Mouse (Mus musculus) intestine, embryonic 16.5 days (tissue): ENCODE data around the gene Abcb8. TPM values are rescaled to one million over a fixed set of nuclear protein-coding genes. Genes with fewer than 3 reads are reported as not detected.

Experiments used
- ATAC-seq: fragments of 200-750 bp; cut with Nextera tagmentation; 2 replicates; pipeline ENCODE4 v1.8.0; 2017; ENCODE audit warnings: moderate TSS enrichment, moderate library complexity
- H3K27ac ChIP-seq: fragments of 300-500 bp; sonication (generic); 2 replicates; pipeline ENCODE4 v1.5.1; 2014; ENCODE audit warnings: mild to moderate bottlenecking, low read length
- H3K27me3 ChIP-seq: fragments of 300-500 bp; sonication (generic); replicated peaks from 2 replicates; pipeline ENCODE4 v1.6.1; 2014; ENCODE audit warnings: low read length, control low read depth, mixed read lengths; ENCODE audit not compliant: control insufficient read depth, insufficient read depth
- H3K36me3 ChIP-seq: fragments of 300-500 bp; sonication (generic); 2 replicates; pipeline ENCODE4 v1.6.1; 2014; ENCODE audit warnings: low read length, control low read depth; ENCODE audit not compliant: control insufficient read depth, insufficient read depth
- H3K4me1 ChIP-seq: fragments of 300-500 bp; sonication (generic); 2 replicates; pipeline ENCODE4 v1.6.1; 2014; ENCODE audit warnings: low read length, control low read depth, mixed read lengths; ENCODE audit not compliant: control insufficient read depth, insufficient read depth
- H3K4me2 ChIP-seq: fragments of 300-500 bp; sonication (generic); 2 replicates; pipeline ENCODE4 v1.6.1; 2014; ENCODE audit warnings: low read depth, low read length, control low read depth
- H3K4me3 ChIP-seq: fragments of 300-500 bp; sonication (generic); 2 replicates; pipeline ENCODE4 v1.5.1; 2014; ENCODE audit warnings: mild to moderate bottlenecking, low read length
- H3K9ac ChIP-seq: fragments of 300-500 bp; sonication (generic); 2 replicates; pipeline ENCODE4 v1.6.1; 2014; ENCODE audit warnings: low read depth, low read length
- H3K9me3 ChIP-seq: fragments of 300-500 bp; sonication (generic); 2 replicates; pipeline ENCODE4 v1.6.1; 2016; ENCODE audit warnings: low read length, control low read depth; ENCODE audit not compliant: control insufficient read depth
- WGBS: fragments of 180-500 bp; shearing (Covaris S2); extraction: QIAGEN DNeasy Blood & Tissue Kit; methylation state at CpG from one replicate; pipeline ENCODE4 v1.1.7; 2014; 5-methylcytosine and 5-hydroxymethylcytosine counted together
- polyA plus RNA-seq: library from polyadenylated mRNA; unstranded; fragments of >200 nt; fragmentation: Nextera tagmentation; extraction: Ambion mirVana; gene quantifications from 2 replicates; pipeline ENCODE4 v1.2.1, GENCODE M21; 2015

Gene Abcb8
- polyA plus RNA-seq, 1 experiment from 2014 or later: 89.8 TPM

GRCm38 (mm10) chr5:24379501-24379900, 14.0 kb upstream of the Abcb8 start:
- no peak overlapping the region for H3K27ac ChIP-seq
- H3K36me3 ChIP-seq: no peaks in the 10 kb centered on the region
- no peak overlapping the region for H3K4me2 ChIP-seq
- peaks cover 13% of the 10 kb centered on the region for H3K4me1 ChIP-seq
- 0 out of 2 replicates have a peak overlapping the region, but pooled peaks have one; percentile 19 for H3K9ac ChIP-seq
- H3K4me3 ChIP-seq: no peak overlapping the region
- no peak for ATAC-seq
- 58% methylated on average over 4 of the region's 4 CpGs for WGBS
- no peaks in the 10 kb centered on the region for H3K27me3 ChIP-seq
- H3K9me3 ChIP-seq: no peaks in the 10 kb centered on the region

- Histone ChIP-seq H3K9ac (no peak overlapping the region), H3K4me2 (no peak overlapping the region), H3K36me3 (no peaks in the 10 kb centered on the region), H3K4me3 (no peak overlapping the region), H3K27me3 (no peaks in the 10 kb centered on the region), H3K9me3 (no peaks in the 10 kb centered on the region), H3K27ac (no peak overlapping the region), H3K4me1 (peaks cover 17% of the 10 kb centered on the region)
- 85% methylated on average over 4 of the region's 4 CpGs for WGBS
- ATAC-seq: no peak
Observed at GRCm38 (mm10) chr5:24380499-24380898, 13.0 kb upstream of the Abcb8 start.

DNA sequence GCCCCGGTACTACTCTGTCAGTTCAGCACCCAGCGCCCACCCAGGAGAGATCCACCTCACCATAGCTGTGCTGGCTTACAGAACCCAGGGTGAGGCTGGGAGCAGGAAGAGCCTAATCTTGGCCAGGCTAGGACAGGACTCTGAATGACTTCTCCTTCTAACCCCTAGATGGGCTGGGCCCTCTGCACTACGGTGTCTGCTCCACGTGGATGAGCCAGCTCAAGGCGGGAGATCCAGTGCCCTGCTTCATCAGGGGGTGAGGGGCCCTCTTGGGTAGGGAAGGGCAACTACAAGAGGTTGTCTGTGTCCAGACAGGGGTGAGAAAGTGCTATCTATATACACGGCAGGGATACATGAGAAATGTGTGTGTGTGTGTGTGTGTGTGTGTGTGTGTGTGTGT, 12.0 kb upstream of the Abcb8 start:
- ATAC-seq: no peak
- Histone ChIP-seq H3K4me1 (peaks cover 17% of the 10 kb centered on the region), H3K27ac (no peak overlapping the region), H3K27me3 (no peaks in the 10 kb centered on the region; the same call in 1 of the 2 replicates), H3K36me3 (no peaks in the 10 kb centered on the region), H3K9me3 (no peaks in the 10 kb centered on the region), H3K9ac (no peak overlapping the region), H3K4me3 (no peak overlapping the region), H3K4me2 (no peak overlapping the region)
- 76% methylated on average over 6 of the region's 6 CpGs for WGBS

DNA sequence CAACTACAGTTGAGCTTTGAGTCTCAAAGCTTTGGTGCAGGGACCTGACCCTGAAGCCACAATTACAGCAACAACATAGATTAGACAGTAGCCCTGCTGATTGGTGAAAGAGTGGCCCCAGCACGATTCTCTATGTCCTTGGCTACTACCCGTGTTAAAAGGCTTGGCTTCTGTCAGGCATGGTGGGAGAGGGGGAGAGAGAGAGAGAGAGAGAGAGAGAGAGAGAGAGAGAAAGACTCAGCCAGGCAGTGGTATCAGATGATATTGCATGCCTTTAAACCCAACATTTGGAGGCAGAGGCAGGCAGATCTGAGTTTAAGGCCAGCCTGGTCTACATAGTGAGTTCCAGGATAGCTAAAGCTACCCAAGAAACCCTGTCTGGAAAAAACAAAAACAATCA, 11.5 kb upstream of the Abcb8 start:
- WGBS: 68% methylated on average over 2 of the region's 2 CpGs
- no peak overlapping the region for H3K9ac ChIP-seq
- no peak overlapping the region for H3K27ac ChIP-seq
- H3K4me1 ChIP-seq: peaks cover 19% of the 10 kb centered on the region
- ATAC-seq: no peak
- no peak overlapping the region for H3K4me2 ChIP-seq
- peaks cover 2% of the 10 kb centered on the region; the same call in 1 of the 2 replicates for H3K27me3 ChIP-seq
- H3K36me3 ChIP-seq: no peaks in the 10 kb centered on the region
- H3K9me3 ChIP-seq: no peaks in the 10 kb centered on the region
- no peak overlapping the region for H3K4me3 ChIP-seq

- peak overlapping the region; percentile 86 for H3K4me2 ChIP-seq
- H3K27ac ChIP-seq: peak overlapping the region; percentile 45; the same call in 1 of the 2 replicates
- H3K36me3 ChIP-seq: no peaks in the 10 kb centered on the region
- peaks cover 31% of the 10 kb centered on the region for H3K4me1 ChIP-seq
- peak overlapping the region; percentile 71 for H3K9ac ChIP-seq
- peak; percentile 90 for ATAC-seq
- peak overlapping the region; percentile 52 for H3K4me3 ChIP-seq
- peaks cover 7% of the 10 kb centered on the region; the same call in 1 of the 2 replicates for H3K27me3 ChIP-seq
- WGBS: under 1% methylated on average over 34 of the region's 34 CpGs
- no peaks in the 10 kb centered on the region for H3K9me3 ChIP-seq
Observed at GRCm38 (mm10) chr5:24383026-24383859, 10.2 kb upstream of the Abcb8 start.

DNA sequence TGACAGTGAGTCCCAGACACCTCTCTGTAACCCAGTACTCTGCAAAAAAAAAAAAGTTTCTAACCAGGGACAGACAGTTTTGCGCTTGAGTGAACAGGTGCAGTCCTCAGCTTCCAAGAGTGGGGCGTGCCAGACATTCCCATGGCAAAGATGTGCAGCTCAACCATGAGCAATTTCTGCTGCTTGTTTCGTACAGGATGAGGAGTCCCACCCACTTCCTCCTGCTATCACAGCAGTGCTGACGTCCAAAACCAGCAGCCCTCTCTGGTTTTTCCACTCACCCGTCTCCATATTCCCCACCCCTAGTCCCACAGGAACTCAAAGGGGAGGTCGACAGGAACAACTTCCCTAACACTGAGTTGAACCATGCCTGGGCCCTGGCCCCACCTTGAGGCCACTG, 9.1 kb upstream of the Abcb8 start:
- WGBS: 54% methylated on average over 6 of the region's 6 CpGs
- Histone ChIP-seq H3K4me3 (no peak overlapping the region), H3K27me3 (peaks cover 7% of the 10 kb centered on the region; the same call in 1 of the 2 replicates), H3K27ac (peak overlapping the region; percentile 28; the same call in 1 of the 2 replicates), H3K4me2 (no peak overlapping the region), H3K4me1 (peaks cover 39% of the 10 kb centered on the region), H3K9me3 (no peaks in the 10 kb centered on the region), H3K36me3 (no peaks in the 10 kb centered on the region), H3K9ac (no peak overlapping the region)
- ATAC-seq: no peak

DNA sequence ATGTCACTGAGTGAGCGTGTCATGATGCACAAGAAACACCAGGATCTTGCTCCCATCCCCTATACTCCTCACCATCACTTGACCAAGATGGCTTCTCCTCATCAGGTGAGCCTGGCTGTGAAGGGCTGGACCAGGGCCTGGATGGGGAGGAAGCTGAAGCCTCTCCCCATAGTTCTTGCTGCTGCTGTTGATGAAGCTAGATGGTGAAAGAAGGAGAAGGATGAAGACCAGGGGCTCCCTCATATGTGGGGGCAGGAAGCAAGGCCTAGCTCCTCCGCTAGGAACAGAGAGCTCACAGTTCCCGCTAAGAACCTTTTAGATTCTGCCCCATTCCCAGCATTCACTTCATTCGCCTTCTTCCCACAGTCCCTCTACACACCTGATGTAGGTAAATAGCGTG, 8.1 kb upstream of the Abcb8 start:
- 83% methylated on average over 5 of the region's 5 CpGs for WGBS
- H3K27ac ChIP-seq: no peak overlapping the region
- H3K36me3 ChIP-seq: no peaks in the 10 kb centered on the region
- peaks cover 42% of the 10 kb centered on the region for H3K4me1 ChIP-seq
- no peak for ATAC-seq
- no peak overlapping the region for H3K4me2 ChIP-seq
- H3K27me3 ChIP-seq: peaks cover 7% of the 10 kb centered on the region; the same call in 1 of the 2 replicates
- no peak overlapping the region for H3K4me3 ChIP-seq
- no peak overlapping the region for H3K9ac ChIP-seq
- H3K9me3 ChIP-seq: no peaks in the 10 kb centered on the region

- Histone ChIP-seq H3K4me2 (no peak overlapping the region), H3K9ac (no peak overlapping the region), H3K4me1 (peaks cover 42% of the 10 kb centered on the region), H3K9me3 (no peaks in the 10 kb centered on the region), H3K27ac (no peak overlapping the region), H3K4me3 (no peak overlapping the region), H3K27me3 (peaks cover 7% of the 10 kb centered on the region; the same call in 1 of the 2 replicates), H3K36me3 (no peaks in the 10 kb centered on the region)
- ATAC-seq: no peak
- WGBS: 93% methylated on average over 10 of the region's 10 CpGs
Observed at GRCm38 (mm10) chr5:24385887-24386550, 7.4 kb upstream of the Abcb8 start.
